Mouse (Mus musculus): ENCODE results near the gene Bnip3. TPM values are rescaled to one million over a fixed set of nuclear protein-coding genes. Genes with fewer than 3 reads are reported as not detected.

The Bnip3 gene
- total and polyA plus RNA-seq, 3 experiments: 20.8 to 294 (median 102) TPM

DNA sequence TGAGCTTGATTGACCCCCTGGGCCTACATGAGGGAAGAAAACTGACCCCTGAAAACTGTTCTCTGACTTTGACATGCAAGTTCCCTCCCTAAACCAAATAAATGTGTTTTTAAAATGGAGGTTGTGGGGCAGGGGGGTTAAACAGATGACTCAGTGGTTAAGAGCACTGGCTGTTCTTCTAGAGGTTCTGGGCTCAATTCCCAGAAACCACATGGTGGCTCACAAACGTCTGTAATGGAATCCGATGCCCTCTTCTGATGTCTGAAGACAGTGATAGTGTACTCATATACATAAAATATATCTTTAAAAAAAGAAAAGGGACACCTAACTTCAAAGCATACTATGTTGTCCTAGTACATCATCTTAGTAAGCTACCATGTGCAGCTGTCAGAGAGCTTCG lies 34.3 kb downstream of the Bnip3 start:
- H3K27me3 ChIP-seq (replicated peaks): no peaks in the 10 kb centered on the region
- in situ Hi-C loops (cut with MboI; ENCODE audit: low pct_ligation_motif_present, low pct_unique_long_range_greater_than_20kb, low sequenced_read_pairs) (no loop called here), dilution Hi-C loops (cut with MboI; ENCODE audit: extremely low pct_ligation_motif_present, extremely low pct_unique_long_range_greater_than_20kb, low sequenced_read_pairs) (no loop called here)
- H3K4me1 ChIP-seq (ENCODE audit: control insufficient read depth in 1 of 2, insufficient read depth in 2 of 2): no peaks in the 10 kb centered on the region
- H3K27ac ChIP-seq (ENCODE audit: insufficient read depth, low read depth): no peak overlapping the region
- no peak overlapping the region for H3K4me2 ChIP-seq (ENCODE audit: insufficient read depth, low read depth, poor library complexity, severe bottlenecking)
- no peaks in the 10 kb centered on the region for H3K9me3 ChIP-seq (replicated peaks; ENCODE audit: low read length)
- no peak overlapping the region for H3K9ac ChIP-seq (ENCODE audit: insufficient read depth, low read depth)
- H3K79me2 ChIP-seq (replicated peaks; ENCODE audit: control insufficient read depth, extremely low read depth, insufficient read depth, poor library complexity, severe bottlenecking): no peaks in the 10 kb centered on the region; the same call in 1 of the 2 replicates
- TF ChIP-seq UBTF (IDR thresholded peaks at IDR 0.05; ENCODE audit: low read depth, low read length) (no peak), USF1 (IDR thresholded peaks at IDR 0.05; ENCODE audit: low read depth, low read length) (no peak)
- H3K4me3 ChIP-seq (replicated peaks in 1 of 3; ENCODE audit: low read depth in 2 of 3, low read length in 2 of 3, poor library complexity in 1 of 3): no peak overlapping the region
- DNase-seq (ENCODE audit: extremely low read depth): no peak
- peaks cover 69 to 98% of the 10 kb centered on the region in 2 experiments for H3K36me3 ChIP-seq (replicated peaks in 1 of 2; ENCODE audit: control insufficient read depth in 1 of 2, insufficient read depth in 1 of 2, low read length in 1 of 2)

DNA sequence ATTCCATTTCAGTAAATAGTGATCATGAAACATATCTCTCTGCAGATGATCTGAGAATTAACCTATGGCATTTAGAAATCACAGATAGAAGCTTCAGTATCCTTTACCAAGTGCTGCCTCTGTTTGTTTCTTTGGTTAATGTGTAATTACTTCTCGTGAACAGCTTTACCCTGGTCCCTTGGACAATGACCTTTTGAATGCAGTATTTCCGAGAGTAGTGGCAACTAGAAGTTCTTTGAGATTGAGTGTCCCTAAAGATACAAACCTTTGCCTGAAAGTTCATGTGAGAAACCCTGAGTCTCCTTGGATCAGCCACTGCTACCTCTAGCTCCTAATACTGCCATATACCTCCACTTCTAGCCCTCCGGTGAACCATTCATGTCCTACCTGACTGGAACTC lies 36.4 kb downstream of the Bnip3 start:
- no peak for DNase-seq (ENCODE audit: extremely low read depth)
- no peak overlapping the region for H3K4me2 ChIP-seq (ENCODE audit: insufficient read depth, low read depth, poor library complexity, severe bottlenecking)
- TF ChIP-seq POLR2A (IDR thresholded peaks at IDR 0.05; ENCODE audit: low read depth, low read length): no peak
- TF ChIP-seq MAX (IDR thresholded peaks at IDR 0.05; ENCODE audit: low read length): no peak
- TF ChIP-seq CHD1 (IDR thresholded peaks at IDR 0.05; ENCODE audit: low read depth, low read length): no peak
- TF ChIP-seq SIN3A (IDR thresholded peaks at IDR 0.05; ENCODE audit: low read length): no peak
- TF ChIP-seq TCF12 (IDR thresholded peaks at IDR 0.05; ENCODE audit: low read depth, low read length): no peak
- TF ChIP-seq IRF4 (IDR thresholded peaks at IDR 0.05; ENCODE audit: low read depth, low read length): no peak
- no peak for TF ChIP-seq TBP (conservative IDR thresholded peaks at IDR 0.05; ENCODE audit: low read depth, low read length)
- no peak for TF ChIP-seq ZMIZ1 (IDR thresholded peaks at IDR 0.05; ENCODE audit: low read depth, low read length)
- TF ChIP-seq JUND (conservative IDR thresholded peaks at IDR 0.05; ENCODE audit: low read depth, low read length): no peak
- no peaks in the 10 kb centered on the region for H3K27me3 ChIP-seq (replicated peaks)
- H3K9me3 ChIP-seq (replicated peaks; ENCODE audit: low read length): no peaks in the 10 kb centered on the region
- no peak overlapping the region for H3K27ac ChIP-seq (ENCODE audit: insufficient read depth, low read depth)
- no peaks in the 10 kb centered on the region for H3K4me1 ChIP-seq (ENCODE audit: control insufficient read depth in 1 of 2, insufficient read depth in 2 of 2)
- H3K79me2 ChIP-seq (replicated peaks; ENCODE audit: control insufficient read depth, extremely low read depth, insufficient read depth, poor library complexity, severe bottlenecking): no peaks in the 10 kb centered on the region; the same call in 1 of the 2 replicates
- dilution Hi-C loops (cut with MboI; ENCODE audit: extremely low pct_ligation_motif_present, extremely low pct_unique_long_range_greater_than_20kb, low sequenced_read_pairs) (no loop called here), in situ Hi-C loops (cut with MboI; ENCODE audit: low pct_ligation_motif_present, low pct_unique_long_range_greater_than_20kb, low sequenced_read_pairs) (no loop called here)
- H3K4me3 ChIP-seq (replicated peaks in 1 of 3; ENCODE audit: low read depth in 2 of 3, low read length in 2 of 3, poor library complexity in 1 of 3): no peak overlapping the region
- no peak overlapping the region for H3K9ac ChIP-seq (ENCODE audit: insufficient read depth, low read depth)
- H3K36me3 ChIP-seq (replicated peaks in 1 of 2; ENCODE audit: control insufficient read depth in 1 of 2, insufficient read depth in 1 of 2, low read length in 1 of 2): peaks cover 66 to 94% of the 10 kb centered on the region in 2 experiments

DNA sequence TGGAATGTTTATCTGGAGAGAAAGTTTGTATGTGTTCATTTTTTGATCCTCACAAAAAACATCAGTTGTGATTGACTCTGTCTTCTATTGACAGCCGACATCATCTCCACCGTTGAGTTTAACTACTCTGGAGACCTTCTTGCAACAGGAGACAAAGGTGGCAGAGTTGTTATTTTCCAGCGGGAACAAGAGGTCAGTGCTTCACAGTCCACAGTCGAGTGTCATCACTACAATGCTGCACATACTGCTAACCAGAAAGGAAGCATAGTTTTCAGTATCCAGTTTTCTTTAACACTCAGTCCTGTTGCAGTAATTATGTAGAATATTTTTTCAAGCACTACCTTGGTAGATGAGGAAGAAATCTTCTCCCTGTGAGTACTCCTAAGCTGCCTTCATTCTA lies 41.0 kb downstream of the Bnip3 start:
- peaks cover 35 to 83% of the 10 kb centered on the region in 2 experiments for H3K36me3 ChIP-seq (replicated peaks in 1 of 2; ENCODE audit: control insufficient read depth in 1 of 2, insufficient read depth in 1 of 2, low read length in 1 of 2)
- dilution Hi-C loops (cut with MboI; ENCODE audit: extremely low pct_ligation_motif_present, extremely low pct_unique_long_range_greater_than_20kb, low sequenced_read_pairs) (no loop called here), in situ Hi-C loops (cut with MboI; ENCODE audit: low pct_ligation_motif_present, low pct_unique_long_range_greater_than_20kb, low sequenced_read_pairs) (no loop called here)

More for the DNA sequence above, 41.0 kb downstream of the Bnip3 start:
- H3K27me3 ChIP-seq (replicated peaks): no peaks in the 10 kb centered on the region
- H3K9ac ChIP-seq (ENCODE audit: insufficient read depth, low read depth): no peak overlapping the region
- H3K27ac ChIP-seq (ENCODE audit: insufficient read depth, low read depth): no peak overlapping the region
- no peak overlapping the region for H3K4me2 ChIP-seq (ENCODE audit: insufficient read depth, low read depth, poor library complexity, severe bottlenecking)
- TF ChIP-seq TCF12 (IDR thresholded peaks at IDR 0.05; ENCODE audit: low read depth, low read length) (no peak), EP300 (IDR thresholded peaks at IDR 0.05; ENCODE audit: low read length) (no peak), E2F4 (IDR thresholded peaks at IDR 0.05; ENCODE audit: insufficient replicate concordance, low read depth, low read length) (no peak), CTCF (conservative IDR thresholded peaks at IDR 0.05 in 1 of 2, IDR thresholded peaks at IDR 0.05 in 1 of 2; ENCODE audit: low read depth in 2 of 2, low read length in 2 of 2) (no peak), POLR2AphosphoS2 (IDR thresholded peaks at IDR 0.05; ENCODE audit: low read depth, low read length) (no peak), KAT2A (IDR thresholded peaks at IDR 0.05; ENCODE audit: insufficient replicate concordance, low read length) (no peak), MEF2A (IDR thresholded peaks at IDR 0.05; ENCODE audit: borderline replicate concordance, low read depth, low read length) (no peak), ELF1 (IDR thresholded peaks at IDR 0.05; ENCODE audit: low read depth, low read length) (no peak)
- no peak overlapping the region for H3K4me3 ChIP-seq (replicated peaks in 1 of 3; ENCODE audit: low read depth in 2 of 3, low read length in 2 of 3, poor library complexity in 1 of 3)
- no peak for DNase-seq (ENCODE audit: extremely low read depth)
- peaks cover 2% of the 10 kb centered on the region for H3K79me2 ChIP-seq (replicated peaks; ENCODE audit: control insufficient read depth, extremely low read depth, insufficient read depth, poor library complexity, severe bottlenecking)
- H3K9me3 ChIP-seq (replicated peaks; ENCODE audit: low read length): no peaks in the 10 kb centered on the region
- H3K4me1 ChIP-seq (ENCODE audit: control insufficient read depth in 1 of 2, insufficient read depth in 2 of 2): no peaks in the 10 kb centered on the region

Measured in CH12.LX (cell line).